Mouse (Mus musculus): Measurements from ENCODE around the gene Cep19.
"Not testable (repeated sequence)": the region's sequence is repeated elsewhere in the genome, so short reads cannot be mapped to it uniquely, and the experiment has no call there.

Gene Cep19

DNA sequence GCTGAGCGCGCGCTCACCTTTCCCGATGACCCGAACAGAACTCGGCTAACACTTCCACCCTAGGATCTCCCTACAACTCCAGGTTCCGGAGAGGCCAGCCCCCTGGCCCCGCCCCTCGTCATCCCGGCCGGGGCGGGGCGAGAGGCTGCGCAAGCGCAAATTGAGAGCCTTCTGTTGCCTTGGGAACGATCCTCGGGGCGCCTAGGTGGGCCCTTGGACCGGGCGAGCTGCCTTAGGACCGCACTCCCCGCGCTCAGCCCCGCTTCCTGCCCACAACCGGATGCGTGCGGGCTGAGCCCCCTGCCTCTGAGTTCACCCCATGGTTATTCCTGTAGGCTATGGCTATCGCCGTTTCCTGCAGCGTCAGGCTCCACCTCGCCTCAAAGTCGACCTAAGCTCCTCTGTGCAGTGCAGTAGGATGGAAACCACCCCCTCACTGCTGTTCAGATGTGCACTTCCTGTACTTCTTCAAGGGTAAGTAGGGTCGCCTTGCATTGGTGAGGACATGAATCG is at the start of gene Cep19, which contains the start of gene Pigx:
Gene Cep19, plus strand, starts transcription at position 163 of the 513 bp plus-strand sequence.
Gene Pigx, minus strand, starts transcription at position 103 of the 513 bp plus-strand sequence.
- DNase-seq (ENCODE audit: low spot score), result peak; percentile 92

DNA sequence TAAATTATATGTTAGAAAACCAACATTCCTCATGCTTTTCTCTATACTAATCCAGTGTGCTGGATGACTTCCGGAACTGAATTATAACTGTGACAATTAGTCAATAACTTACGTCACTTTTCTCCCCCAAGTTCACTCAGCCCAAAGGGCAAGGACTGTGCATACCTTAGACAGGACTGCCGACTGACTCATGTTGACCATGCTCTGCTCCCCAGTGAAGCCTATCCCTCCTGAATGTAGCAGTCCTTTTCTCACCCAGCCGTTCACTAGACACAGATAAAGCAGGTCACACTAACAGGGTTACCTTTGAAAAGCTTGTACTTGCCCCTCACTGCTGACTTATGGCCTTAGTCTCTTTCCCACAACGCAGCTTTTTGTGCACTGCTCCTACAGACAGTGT is 40.8 kb upstream of the Cep19 start:
- DNase-seq (ENCODE audit: low spot score), result no peak

DNA sequence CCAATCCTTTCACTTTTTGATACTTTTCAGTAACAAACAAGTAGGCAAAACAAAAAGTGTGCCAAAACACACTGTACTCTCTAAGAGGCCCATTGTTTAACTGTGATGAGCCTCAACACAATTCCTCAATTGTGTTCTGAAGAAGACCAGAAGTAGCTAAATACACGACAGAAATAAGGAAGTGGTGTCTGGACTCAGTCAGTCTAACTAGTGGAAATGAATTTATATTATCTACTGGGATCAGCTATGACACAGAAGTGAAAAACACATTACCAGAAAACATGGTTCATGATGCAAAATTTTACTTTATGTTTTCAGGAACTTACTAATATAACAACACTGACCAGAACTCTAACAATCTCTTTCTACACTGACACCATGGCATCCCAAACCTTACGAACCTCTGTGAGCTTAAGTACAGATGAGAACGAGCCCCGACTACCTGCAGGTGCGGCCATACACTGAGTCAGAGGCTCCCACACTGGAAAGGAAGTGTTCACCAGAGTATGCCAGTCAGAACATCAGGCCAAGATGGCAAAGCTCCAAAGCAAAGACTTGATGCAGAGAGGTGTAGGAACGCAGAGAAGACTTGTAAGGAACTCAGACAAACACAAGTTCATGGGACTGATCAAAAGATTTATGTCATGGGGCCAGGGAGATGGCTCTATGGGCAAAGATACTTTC is 39.6 kb upstream of the Cep19 start:
- no peak for DNase-seq (ENCODE audit: low spot score)

DNA sequence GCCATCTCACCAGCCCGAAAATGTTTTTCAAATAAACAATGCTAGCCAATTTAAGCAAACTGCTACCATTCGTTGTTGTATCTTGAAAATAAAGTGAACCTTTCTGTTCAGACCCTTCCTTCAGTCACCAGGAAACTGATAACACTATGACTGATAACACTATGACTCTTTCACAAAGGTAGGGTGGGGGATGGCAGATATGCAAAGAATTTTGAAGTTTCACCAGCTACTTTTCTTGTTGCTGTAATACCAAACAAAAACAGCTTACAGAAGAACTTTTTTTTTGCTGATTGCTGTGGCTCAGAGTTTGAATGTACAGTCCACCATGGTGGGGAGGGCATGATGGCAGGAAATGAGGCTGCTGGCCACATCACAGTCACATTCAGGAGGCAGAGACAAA is 37.4 kb upstream of the Cep19 start:
- DNase-seq (ENCODE audit: low spot score), result no peak

DNA sequence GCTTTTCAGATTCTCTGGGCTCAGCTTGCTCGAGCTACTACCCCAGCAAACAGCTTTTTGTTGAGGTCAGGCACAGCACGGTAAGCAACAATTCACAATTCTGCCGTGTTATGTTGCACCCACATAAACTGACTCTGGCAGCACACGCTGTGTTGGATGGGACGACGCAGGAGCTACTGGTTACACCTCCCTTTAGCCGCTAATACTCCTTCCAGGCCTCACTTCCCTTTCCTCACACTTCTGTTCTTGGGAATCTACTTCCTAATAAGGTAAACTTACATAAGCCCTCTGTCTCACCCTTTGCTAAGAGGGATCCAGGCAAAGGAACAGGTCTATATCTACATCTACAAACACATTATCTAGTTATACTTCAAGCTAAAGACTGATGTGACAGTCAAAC is 35.7 kb upstream of the Cep19 start:
- DNase-seq (ENCODE audit: low spot score), result no peak

DNA sequence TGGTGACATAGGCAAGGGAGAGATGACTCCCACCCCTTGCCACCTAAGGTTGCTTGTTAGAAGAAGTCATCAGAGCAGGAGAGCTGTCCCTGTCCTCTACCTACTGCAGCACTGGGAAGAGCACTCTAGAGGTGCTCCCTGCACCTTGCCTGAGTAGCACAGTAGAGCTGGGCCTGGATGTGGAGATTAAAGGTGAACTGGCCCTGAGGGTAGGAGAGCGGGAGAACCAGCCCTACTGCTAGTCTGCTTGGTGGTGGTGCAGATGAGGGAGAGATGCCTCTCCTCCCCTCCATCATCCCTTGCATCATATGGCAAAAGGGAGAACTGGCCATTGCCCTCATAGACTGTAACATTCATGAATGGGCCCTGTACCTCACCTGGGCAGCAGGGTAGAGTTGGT is 32.7 kb upstream of the Cep19 start:
- DNase-seq (ENCODE audit: low spot score), result no peak

DNA sequence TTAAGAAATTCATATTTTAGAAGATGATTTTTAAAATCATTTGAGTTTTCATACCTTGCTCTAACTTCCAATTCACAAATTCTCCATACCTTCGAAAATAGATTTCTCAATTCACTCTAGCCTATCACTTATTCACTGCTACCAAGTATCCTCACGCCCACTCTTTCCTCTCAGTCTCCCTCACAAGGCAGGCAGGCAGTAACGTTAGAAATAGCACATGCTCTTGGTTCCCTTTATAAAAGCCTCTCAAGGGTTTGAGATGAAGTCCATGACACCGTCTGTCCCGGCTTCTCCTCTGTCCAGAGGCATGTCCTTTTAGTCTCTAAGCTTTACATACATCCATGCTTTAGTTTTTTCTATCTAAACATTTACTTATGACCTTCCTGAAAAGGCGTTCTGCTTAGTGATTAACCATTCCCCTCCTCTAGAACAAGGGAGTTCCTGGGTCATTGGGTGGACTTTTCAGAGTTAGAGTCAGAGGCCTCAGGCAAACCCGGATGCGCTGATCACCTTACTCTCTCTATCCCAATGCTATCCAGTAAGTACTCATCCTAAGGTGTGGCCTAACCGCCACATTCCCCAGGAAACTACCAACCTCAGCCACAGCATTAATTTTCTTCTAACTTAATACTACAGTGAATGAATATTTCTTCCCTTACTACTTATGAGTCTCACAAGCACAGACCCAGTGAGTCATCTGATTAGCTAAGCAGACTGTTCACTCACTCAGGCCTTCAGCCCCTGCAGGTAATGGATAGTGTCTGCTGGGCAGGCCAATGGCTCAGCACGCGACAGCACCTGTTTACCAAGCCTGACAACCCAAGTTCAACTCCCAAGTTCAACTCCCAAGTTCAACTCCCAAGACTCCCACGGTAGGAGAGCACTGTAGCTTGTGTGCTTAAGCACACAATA is 31.0 kb upstream of the Cep19 start:
- no peak for DNase-seq (ENCODE audit: low spot score)

DNA sequence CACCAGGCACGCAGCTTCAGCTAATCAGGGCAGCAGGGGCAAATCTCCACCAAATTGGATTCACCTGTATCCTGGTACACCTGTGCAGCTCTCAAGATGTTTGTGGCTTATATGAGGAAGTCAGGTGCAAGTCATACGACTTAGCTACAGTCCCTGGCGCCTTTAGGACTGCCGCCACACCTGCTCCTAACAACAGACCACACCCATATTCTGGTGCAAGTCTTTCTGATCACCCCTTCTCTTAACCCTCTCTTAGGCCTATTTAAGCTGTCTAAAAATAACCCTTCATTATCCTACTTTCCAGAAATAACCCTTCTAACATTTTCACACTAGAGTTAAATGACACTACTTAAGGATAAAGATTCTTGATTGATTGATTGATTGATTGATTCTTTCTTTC is 29.5 kb upstream of the Cep19 start:
- DNase-seq (ENCODE audit: low spot score), result not testable (repeated sequence)

DNA sequence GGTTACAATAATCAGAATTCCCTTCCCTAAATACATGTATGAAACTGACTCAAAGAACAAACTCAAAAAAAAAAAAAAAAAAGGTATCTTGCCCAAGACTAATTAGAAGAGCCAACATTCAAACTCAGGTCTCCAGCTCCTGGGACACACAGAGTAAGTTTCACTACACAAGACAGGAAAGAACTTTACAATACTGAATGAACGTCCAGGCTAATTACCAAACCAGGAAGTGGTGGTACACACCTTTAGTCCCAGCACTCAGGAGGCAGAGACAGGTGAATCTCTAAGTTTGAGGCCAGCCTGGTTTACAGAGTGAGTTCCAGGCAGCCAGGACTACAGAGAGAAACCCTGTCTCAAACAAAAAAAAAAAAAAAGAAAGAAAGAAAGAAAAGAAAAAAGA is 23.8 kb upstream of the Cep19 start:
- no peak for DNase-seq (ENCODE audit: low spot score)

DNA sequence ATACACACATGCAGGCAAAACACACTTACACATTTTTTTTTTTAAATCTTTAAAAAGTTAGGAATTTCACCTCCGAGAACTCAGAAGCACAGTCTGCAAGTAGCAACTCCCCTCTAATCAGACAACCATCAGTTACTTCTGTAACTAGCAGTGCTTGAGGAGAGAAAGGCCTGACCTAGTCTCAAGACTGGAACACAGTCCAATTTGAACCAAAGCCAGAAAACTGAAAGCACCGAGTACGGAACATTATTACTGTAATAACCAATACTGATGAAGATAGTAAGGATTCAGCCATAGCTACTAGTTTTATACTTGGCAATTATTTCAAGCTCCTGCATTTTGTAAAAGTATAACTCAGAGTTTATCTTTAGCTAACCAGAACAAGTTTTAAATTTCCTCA is 23.2 kb upstream of the Cep19 start:
- DNase-seq (ENCODE audit: low spot score), result no peak

DNA sequence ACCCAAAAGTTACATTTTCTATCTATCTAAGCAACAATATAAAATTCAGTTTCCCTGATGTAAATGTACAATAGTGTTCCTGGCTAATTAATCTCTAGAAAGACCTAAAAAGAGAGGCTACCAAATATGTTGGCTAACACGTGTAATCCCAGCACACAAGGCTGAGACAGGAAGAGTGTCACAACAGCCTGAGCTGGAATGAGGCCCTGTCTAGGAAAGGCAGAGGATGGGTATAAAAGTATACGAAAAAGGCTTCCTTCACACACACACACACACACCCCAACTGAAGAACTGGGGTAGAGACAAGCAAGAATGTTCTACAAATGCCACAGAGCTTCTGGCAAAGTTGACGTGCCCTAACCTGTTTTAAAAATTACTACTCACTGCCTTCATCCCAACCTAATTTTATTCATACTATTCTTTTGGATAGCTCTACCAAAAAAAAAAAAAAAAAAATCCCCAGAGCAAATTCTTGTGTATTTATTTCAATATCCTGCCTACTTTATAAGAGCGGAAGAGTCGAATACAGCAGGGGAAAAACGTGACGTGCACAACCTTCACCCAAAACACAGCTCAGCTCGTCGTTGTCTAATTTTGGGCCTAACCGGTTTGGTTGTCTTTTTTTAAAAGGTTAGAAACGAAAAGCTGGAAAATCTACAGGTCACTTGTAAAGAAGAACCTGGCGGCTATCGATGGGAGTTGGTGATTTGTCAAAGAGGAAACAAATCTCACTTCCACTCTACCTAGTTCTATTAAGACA is 21.8 kb upstream of the Cep19 start:
- no peak for DNase-seq (ENCODE audit: low spot score)

DNA sequence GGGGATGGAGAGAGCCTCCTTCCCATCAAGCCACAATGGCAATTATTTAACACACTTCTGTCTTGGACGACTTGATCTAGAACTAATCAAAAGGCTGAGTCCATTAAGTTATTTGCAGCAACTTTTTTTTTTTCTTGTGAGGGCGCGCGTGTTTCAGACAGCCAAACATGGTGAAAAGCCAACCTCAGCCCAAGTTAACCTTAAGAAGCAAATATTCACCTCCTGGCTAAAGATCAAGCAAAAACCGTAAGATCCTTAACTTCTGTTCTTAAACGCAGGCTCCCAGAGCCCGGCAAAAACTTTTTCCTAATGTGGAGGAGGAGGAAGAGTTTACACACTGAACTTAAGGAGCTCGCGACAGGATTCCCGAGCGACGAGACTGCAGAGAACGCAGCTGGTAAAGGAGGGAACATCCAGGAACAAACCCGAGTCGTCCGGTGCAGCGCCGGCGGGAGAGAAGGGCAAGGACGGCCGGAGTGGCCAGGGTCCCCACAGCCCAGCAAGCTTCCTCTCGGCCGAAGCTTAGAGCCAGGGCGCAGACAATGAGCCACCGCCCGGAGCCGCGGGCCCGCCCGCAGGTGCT is 21.1 kb upstream of the Cep19 start:
- no peak for DNase-seq (ENCODE audit: low spot score)

DNA sequence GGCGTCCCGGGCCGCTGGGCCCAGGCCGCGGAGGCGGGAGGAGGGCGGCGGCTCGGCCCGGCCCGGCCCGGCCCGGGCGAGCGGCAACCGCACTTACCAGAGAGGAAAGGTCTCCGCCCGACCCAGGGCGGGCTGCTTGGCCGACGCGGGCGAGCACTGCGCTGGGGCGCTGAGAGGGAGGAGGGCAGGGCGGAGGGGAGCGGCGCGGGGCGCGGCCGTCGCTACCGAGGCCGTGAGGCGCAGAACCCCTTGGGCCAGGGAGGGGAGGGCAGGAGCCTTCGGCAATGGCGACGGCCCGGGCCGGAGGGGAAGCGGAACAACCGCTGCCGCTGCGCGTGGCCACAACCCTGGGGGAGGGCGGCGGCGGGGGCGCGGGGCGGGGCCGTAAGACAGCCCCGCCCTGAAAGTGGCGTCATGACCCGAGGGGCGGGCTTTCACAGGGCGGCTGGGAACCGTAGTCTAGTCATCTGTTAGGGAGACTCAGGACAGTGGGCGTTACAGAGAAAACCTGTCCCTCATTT is 20.5 kb upstream of the Cep19 start, which contains the start of gene Pak2:
Gene Pak2, minus strand, starts transcription at position 352 of the 521 bp plus-strand sequence.
- DNase-seq (ENCODE audit: low spot score), result peak; percentile 91

DNA sequence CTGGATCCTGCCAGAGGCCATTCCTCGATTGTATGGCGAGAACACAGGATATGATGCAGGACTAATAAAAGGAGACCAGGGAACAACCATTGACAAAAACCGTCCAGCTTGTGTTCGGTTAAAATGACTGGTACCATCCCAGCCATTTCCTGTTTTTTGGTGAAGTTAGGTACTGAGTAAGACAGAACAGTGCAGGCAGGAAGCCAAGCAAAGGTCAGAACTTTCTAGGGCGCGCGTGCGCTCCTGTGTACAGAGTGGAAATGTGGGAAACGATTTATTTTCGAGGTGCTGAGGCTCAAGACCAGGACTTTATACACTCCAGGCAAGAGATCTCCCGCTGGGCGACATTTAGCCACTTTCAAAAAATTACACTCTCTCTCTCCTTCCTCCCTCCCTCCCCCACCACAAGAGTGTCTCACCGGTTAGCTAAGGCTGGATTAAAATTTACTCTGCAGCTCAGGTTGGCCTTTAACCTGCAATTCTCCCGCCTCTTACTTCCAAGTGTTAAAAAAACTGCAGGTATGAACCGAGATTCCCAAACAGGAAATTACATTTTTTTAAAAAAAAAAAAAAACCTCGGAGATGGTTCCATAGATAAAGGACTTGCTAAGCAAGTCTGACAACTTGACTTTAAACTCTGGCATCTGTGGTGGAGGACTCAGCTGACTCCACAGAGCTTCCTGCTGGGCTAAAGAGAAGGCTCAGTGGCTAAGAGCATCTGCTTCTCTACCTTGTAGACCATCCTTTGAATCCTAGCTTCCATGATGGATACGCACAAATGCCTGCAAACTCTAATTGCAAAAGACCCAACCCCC is 11.8 kb upstream of the Cep19 start:
- DNase-seq (ENCODE audit: low spot score), result no peak

DNA sequence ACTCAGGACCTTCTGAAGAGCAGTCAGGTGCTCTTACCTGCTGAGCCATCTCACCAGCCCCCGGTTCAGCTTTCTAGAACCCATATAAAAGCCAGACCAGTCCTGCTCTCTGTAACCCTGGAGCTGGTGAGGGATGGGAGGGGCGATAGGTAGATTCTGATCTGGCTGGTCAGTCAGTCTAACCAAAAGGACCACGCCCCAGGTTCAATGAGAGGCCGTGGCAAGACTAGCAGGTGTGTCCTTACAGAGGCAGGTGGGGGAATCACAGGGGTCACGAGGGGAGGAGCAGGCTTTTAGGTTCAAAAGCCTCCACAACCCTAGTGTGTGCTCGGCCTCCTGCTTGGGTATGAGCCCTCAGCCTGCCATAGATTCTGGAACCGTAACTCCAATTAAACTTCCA is 8.1 kb upstream of the Cep19 start:
- no peak for DNase-seq (ENCODE audit: low spot score)

DNA sequence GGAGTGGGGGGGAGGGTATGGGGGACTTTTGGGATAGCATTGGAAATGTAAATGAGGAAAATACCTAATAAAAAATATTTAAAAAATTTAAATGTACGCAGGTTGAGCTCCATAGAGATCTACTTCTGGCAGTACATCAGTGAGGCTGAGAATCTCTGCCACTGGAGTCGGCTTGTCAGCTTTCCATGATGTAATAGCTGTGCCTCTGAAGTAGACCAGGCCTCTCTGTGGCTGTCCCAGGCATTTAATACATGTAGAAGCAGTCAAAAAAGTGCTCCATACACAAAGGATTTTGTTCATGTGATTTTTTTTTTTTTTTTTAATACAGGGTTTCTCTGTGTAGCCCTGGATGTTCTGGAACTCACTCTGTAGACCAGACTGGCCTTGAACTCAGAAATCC is 1.8 kb upstream of the Cep19 start:
- not testable (repeated sequence) for DNase-seq (ENCODE audit: low spot score)

DNA sequence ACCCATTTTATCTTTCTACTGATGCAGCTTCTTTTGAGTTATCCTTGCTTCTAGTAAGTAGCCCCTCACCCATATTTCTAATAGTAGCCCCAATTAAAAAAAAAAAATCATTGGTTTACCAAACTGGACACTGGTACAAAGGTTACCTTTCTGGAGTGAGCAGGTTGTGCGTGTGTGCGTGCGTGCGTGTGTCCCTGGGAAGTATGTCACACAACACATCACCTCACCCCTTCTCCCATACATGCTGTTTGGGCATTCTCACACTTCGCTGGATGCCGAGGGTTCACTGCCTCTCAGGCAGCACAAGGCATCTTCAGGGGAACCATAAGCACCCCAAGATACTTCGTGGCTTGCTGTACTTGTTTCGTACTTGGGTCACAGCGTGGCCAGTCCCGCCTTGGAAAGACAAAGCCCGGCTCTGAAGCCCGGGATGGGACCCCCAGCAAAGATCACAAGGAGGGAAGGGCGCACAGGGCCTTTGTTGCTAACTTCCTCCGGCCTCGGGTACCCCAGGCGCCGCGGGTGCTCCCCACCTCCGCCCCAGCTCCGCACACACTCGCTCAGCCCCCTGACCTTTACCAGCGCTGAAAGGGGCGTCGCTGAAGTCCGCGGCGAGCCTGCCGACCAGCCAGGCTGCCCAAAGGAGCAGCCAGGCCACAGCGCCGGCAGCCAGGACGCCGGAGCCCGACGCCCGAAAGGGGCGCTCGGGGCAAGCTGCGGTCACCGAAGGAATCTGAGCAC is 533 bp upstream of the Cep19 start:
- DNase-seq (ENCODE audit: low spot score), result no peak

DNA sequence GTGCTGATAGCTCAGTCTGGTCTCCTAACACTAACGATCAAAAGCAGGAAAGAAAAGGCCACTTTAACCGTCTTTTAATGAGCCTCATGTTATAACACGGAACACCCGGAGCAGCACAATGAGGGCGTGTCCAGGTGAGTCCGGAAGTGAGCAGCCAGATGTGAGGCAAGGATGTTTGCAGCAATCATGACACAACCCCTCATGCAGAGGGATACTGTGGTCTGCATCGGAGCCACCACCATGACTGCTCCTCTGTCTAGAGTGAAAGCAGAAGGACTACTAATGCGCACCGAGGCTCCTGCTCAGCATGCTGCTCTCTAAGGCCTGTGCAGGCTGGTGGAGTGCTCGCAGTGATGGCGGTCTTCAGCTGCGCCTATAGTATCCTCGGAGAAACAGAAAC is 2.7 kb downstream of the Cep19 start:
- no peak for DNase-seq (ENCODE audit: low spot score)

DNA sequence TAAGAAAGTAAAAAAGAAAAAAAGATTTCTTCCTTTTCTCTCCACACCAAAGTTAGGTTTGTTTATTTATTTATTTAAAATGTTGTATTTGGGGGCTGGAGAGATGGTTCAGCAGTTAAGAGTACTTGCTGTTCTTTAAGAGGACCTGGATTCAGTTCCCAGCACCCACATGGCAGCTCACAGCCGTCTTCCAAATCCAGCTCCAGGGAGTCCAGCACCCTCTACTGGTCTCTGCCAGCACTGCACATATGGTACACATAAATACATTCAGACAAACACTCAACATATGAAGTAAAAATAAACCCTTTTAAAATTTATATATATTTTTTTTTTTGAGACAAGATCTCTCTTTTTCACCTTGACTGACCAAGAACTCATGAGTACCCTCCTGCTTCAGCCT is 6.1 kb downstream of the Cep19 start:
- DNase-seq (ENCODE audit: low spot score), result no peak

Measured in ovary, postnatal 36 days (tissue).